Mouse (Mus musculus) testis, adult 2 months (tissue): Measurements from ENCODE around the gene Mettl26. TPM values are rescaled to one million over a fixed set of nuclear protein-coding genes. Genes with fewer than 3 reads are reported as not detected.
A peak's percentile ranks its signal among the peaks of the same experiment; 100 is the strongest.

Experiments used
- H3K27ac ChIP-seq: fragments of 200-500 bp; 2 replicates; pipeline ENCODE4 v1.5.1; 2012; ENCODE audit warnings: low read depth, low read length; ENCODE audit not compliant: control insufficient read depth, insufficient read depth
- H3K27me3 ChIP-seq: fragments of 200-500 bp; 2 replicates; pipeline ENCODE4 v1.6.1; 2012; ENCODE audit warnings: mild to moderate bottlenecking, low read length, moderate library complexity; ENCODE audit not compliant: control insufficient read depth, insufficient read depth
- H3K36me3 ChIP-seq: fragments of 200-500 bp; 2 replicates; pipeline ENCODE4 v1.6.1; 2012; ENCODE audit warnings: mild to moderate bottlenecking, low read length; ENCODE audit not compliant: control insufficient read depth, insufficient read depth
- H3K4me1 ChIP-seq: fragments of 200-500 bp; 2 replicates; pipeline ENCODE4 v1.6.1; 2012; ENCODE audit warnings: low read length; ENCODE audit not compliant: control insufficient read depth, insufficient read depth
- H3K4me3 ChIP-seq: fragments of 200-500 bp; 2 replicates; pipeline ENCODE4 v1.5.1; 2012; ENCODE audit warnings: low read depth, mild to moderate bottlenecking, low read length, moderate library complexity, mixed read lengths; ENCODE audit not compliant: control insufficient read depth
- CTCF ChIP-seq: fragments of 200-500 bp; IDR thresholded peaks from 2 replicates; pipeline ENCODE4 v1.5.1; 2012; ENCODE audit warnings: low read depth, mild to moderate bottlenecking, inconsistent platforms, low read length, moderate library complexity; ENCODE audit not compliant: control insufficient read depth, insufficient read depth, insufficient replicate concordance
- POLR2A ChIP-seq: fragments of 200-500 bp; IDR thresholded peaks from 2 replicates; pipeline ENCODE4 v1.6.1; 2012; ENCODE audit warnings: low read depth, mild to moderate bottlenecking, inconsistent platforms, low read length, moderate library complexity; ENCODE audit not compliant: control insufficient read depth
- polyA plus RNA-seq: library from polyadenylated mRNA; depleted of rRNA; stranded (reverse); fragments of >200 nt; gene quantifications from 2 replicates; pipeline ENCODE4 v1.2.3, GENCODE M21; 2012

The Mettl26 gene
- polyA plus RNA-seq, 1 experiment = 49.8 TPM

DNA sequence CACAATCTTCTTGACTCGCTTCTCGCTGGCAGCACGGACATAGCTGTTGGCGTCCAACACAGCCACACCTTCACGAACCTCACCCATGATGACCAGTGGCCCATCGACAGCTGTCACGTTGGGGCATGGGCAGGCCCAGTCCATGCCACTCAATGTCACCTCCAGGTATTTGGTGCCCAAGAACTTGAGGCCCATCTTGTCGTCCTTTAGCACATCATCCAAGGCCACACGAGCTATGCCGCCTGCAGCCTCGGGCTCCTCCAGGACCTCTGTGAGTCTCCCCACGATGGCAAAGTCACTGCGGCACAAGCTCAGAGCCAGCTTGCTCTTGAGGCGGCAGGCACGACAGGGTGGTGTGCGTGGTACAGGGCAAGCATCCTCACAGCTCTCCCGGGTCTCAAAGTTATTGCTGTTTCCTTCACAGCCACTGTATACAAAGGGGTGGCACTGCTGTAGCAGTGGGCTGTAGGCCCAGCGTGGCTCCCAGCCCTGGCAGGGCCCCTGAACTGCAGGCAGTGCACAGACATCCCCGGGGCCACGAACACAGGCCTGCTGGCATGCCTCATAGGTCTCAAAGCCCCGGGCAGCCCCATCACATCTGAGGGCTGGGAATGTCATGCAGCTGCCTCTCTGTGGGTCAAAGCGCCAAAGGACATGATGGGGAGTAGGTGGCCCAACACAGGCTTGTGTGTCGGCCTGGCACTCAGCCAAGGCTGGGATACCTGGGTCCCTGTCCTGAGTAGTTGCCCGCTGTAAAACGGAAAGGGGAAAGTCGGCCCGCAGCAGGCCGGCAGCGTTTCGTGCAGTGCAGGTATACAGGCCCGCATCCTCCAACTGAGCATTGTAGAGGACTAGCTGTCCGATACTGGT lies 3.1 kb downstream of the Mettl26 start:
- Histone ChIP-seq H3K4me3 (no peak overlapping the region), H3K36me3 (no peaks in the 10 kb centered on the region), H3K27ac (no peak overlapping the region), H3K27me3 (no peaks in the 10 kb centered on the region), H3K4me1 (peaks cover 18% of the 10 kb centered on the region)
- TF ChIP-seq CTCF = no peak
- TF ChIP-seq POLR2A = no peak

DNA sequence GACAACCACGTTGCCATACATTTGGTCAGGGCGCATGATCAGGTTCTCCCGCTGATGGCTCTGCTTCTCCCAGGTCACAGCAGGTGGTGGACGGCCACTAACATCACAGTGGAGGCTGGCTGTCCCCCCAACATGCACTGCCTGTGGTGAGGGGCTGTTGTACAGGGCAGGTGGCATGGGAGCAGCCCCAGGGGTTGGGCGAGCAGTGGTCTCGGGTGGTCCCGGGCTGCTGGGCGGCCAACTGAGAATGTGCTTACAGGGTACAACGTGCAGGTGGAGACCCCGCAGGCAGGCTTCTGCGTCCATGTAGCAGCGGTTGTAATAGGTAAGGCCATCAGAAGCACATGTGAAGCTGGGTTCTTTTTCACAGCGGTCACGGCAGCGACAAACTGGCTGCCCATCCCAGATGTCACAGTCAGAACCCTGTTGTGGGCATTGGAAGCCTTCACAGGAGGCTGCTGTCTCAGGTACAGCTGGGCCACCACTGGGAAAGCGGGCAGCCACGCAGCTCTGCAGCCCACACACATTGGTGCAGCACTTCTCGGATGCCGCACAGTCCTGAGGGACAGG lies 3.8 kb downstream of the Mettl26 start:
- H3K4me3 ChIP-seq = no peak overlapping the region
- TF ChIP-seq POLR2A (no peak), CTCF (no peak)
- no peaks in the 10 kb centered on the region for H3K27me3 ChIP-seq
- H3K36me3 ChIP-seq = no peaks in the 10 kb centered on the region; the same call in 1 of the 2 replicates
- H3K27ac ChIP-seq = no peak overlapping the region
- H3K4me1 ChIP-seq = peaks cover 15% of the 10 kb centered on the region

DNA sequence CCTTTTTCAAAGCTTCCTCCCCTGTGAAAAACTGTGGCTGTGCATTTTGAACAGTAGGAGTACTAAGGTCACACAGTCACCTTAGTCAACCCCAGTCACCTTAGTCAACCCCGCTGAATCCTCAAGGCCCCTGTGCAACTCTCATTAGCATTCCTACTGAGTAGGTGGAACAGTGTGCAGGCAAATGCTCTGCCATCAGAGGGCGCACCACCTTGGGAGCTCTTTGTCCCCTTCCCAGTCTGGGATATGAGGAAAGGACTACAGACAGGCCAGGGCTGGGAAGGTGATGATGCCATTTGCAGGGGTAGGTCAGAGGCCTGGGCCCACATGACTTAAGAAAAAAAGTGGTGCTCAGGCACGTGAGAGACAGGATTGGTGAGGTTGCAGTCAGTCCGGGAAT lies 4.4 kb downstream of the Mettl26 start:
- Histone ChIP-seq H3K36me3 (no peaks in the 10 kb centered on the region; the same call in 1 of the 2 replicates), H3K27ac (no peak overlapping the region), H3K4me3 (no peak overlapping the region), H3K27me3 (no peaks in the 10 kb centered on the region), H3K4me1 (peaks cover 13% of the 10 kb centered on the region)
- TF ChIP-seq POLR2A (no peak), CTCF (peak; percentile 24; the same call in 1 of the 2 replicates)

DNA sequence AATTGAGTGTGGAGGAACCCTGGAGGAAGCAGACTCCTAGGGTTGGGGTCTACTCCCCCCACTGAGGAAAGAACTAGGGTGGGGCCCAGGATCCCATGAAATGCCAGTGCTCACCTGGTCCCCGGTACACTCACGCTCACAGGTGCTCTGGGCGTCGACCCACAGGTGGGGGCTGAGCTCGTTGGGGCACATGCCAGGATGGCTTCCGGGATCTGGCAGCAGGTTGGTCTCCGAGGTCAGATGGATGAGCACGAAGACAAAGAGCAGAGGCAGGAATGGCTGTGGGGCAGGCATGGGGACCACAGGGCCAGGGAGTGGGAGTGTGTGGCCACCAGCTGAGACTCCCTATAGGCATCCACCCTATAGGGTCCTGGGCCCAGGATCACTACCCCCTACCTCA lies 4.9 kb downstream of the Mettl26 start:
- no peaks in the 10 kb centered on the region; the same call in 1 of the 2 replicates for H3K36me3 ChIP-seq
- H3K27ac ChIP-seq = no peak overlapping the region
- H3K4me1 ChIP-seq = peaks cover 8% of the 10 kb centered on the region
- H3K4me3 ChIP-seq = no peak overlapping the region
- no peaks in the 10 kb centered on the region for H3K27me3 ChIP-seq
- TF ChIP-seq POLR2A = no peak
- no peak for TF ChIP-seq CTCF

DNA sequence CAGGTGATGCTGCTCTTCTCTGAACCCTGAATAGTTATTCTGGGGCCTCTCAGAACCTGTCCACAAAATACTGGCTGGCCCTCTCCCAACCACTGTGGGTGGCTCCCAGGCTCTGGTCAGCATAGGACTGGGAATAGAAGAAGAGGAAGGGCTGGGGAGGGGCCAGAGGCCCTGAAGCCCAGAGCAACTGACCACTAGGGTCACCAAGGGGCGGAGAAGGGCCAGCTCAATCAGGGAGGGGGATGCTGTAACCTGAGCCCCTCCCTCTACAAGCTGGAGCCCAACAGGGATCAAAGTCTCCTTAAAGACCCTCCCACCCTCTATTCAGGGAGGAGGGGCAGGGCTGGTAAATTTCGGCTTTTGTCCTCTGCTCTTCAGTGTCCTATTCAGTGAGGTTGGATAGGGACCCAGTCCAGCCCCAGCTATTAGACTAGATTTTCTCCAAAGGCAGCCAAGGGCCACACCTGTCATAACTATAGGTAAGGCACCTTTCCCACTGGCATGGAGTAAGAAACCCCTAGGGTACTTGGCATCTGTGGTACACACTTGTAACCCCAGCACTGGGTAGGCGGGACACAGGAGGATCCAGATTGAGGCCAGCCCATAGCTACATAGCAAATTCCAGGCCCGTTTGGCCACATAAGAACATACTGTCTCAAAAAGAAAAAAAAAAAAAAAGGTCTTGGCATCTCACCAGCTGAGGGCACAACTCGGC lies 5.5 kb downstream of the Mettl26 start, which contains the start of gene Wfikkn1:
Wfikkn1 (minus strand) TSS at position 663 of the 715 bp plus-strand sequence.
- Histone ChIP-seq H3K27ac (no peak within 1 kb of the TSS), H3K4me3 (no peak within 1 kb of the TSS), H3K36me3 (no peaks in the 10 kb centered on the region; the same call in 1 of the 2 replicates), H3K4me1 (peaks cover 2% of the 10 kb centered on the region), H3K27me3 (no peaks in the 10 kb centered on the region)
- TF ChIP-seq CTCF = no peak
- TF ChIP-seq POLR2A = no peak

DNA sequence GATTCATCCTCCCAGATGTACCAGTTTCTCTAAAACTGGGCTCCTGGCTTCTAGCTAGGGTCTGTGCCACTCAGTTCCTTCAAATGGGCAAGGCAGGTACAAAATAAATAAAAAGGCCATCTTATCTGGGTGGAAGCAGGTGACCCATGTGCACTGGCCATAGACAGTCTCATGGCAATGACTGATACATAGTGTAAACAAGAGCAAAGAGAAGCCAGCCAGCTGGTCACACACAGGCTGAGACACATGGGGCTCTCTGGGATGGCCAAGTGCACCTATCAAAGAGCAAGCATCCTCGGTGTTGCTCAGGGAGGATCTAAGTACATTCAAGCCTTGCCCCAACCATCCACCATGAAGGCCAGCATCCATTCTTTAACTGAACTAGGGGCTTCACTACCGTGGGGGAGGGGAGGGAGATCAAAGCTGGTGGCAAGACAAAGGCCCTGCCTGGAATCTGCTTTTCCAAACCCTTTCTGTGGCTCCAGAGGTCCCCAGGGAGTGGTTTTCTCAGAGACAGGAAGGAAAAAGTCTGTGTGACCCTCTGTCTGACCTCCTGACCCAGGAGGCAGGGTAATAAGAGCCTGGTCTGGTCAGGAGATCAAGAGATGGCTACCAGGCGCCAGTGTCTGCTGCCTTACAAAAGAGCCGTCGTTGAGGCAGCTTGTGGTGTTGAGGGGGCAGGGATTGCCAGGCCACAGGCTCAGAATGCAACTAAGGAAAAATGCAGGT lies 6.2 kb downstream of the Mettl26 start:
- TF ChIP-seq CTCF = no peak
- TF ChIP-seq POLR2A = no peak
- H3K4me1 ChIP-seq = no peaks in the 10 kb centered on the region; the same call in 1 of the 2 replicates
- no peaks in the 10 kb centered on the region for H3K27me3 ChIP-seq
- no peak overlapping the region for H3K4me3 ChIP-seq
- no peak overlapping the region for H3K27ac ChIP-seq
- H3K36me3 ChIP-seq = no peaks in the 10 kb centered on the region; the same call in 1 of the 2 replicates

DNA sequence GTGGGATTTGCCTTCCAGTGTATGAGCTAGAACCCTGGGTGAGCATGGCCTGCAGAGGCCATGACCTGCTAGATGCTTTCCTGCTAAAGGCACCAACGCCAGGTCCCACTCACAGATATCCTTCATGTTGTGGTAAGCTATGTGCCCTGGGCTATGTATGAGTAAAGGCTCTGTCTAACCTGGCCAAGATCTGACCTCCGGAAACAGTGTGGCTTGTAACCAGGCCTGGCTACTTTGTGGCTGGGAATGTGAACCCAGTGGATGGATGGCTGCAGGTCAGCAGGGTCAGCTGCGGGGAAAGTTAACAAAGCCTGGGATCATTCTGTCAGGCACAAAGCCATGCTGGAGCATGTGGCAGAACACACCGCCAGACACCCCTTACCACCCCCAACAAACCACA lies 6.8 kb downstream of the Mettl26 start:
- no peaks in the 10 kb centered on the region; the same call in 1 of the 2 replicates for H3K36me3 ChIP-seq

More for the DNA sequence above, 6.8 kb downstream of the Mettl26 start:
- no peak overlapping the region for H3K4me3 ChIP-seq
- no peaks in the 10 kb centered on the region for H3K27me3 ChIP-seq
- TF ChIP-seq CTCF (no peak), POLR2A (no peak)
- no peak overlapping the region for H3K27ac ChIP-seq
- no peaks in the 10 kb centered on the region; the same call in 1 of the 2 replicates for H3K4me1 ChIP-seq
